Mouse (Mus musculus) megakaryocyte, embryonic 14.5 days (primary cell): Measurements from ENCODE around the gene Ppp2r2c.

Experiments
- FLI1 ChIP-seq: IDR thresholded peaks from 2 replicates; pipeline ENCODE4 v1.6.1; 2012; ENCODE audit warnings: low read length, inconsistent platforms, mixed read lengths
- GATA1 ChIP-seq: IDR thresholded peaks from 3 replicates; pipeline ENCODE4 v1.6.1; 2012; ENCODE audit warnings: mixed read lengths, low read length, inconsistent platforms, borderline replicate concordance

GRCm38 (mm10) chr5:36989625-36989977, 121.3 kb downstream of the Ppp2r2c start:
- TF ChIP-seq GATA1, result no peak
- no peak for TF ChIP-seq FLI1
